Mouse (Mus musculus) neural tube, embryonic 13.5 days (tissue): Measurements from ENCODE around the gene Tpst2. TPM values are rescaled to one million over a fixed set of nuclear protein-coding genes. Genes with fewer than 3 reads are reported as not detected.
"Not testable (repeated sequence)": the region's sequence is repeated elsewhere in the genome, so short reads cannot be mapped to it uniquely, and the experiment has no call there.

Source experiments
- ATAC-seq: fragments of 200-750 bp; cut with Nextera tagmentation; 2 replicates; pipeline ENCODE4 v1.8.0; 2017; ENCODE audit warnings: low read depth, mild to moderate bottlenecking, moderate TSS enrichment, moderate library complexity
- H3K27ac ChIP-seq: fragments of 300-500 bp; sonication (generic); replicated peaks from 2 replicates; pipeline ENCODE4 v1.5.1; 2015; ENCODE audit warnings: moderate library complexity, mild to moderate bottlenecking, inconsistent platforms
- H3K27me3 ChIP-seq: fragments of 300-500 bp; sonication (generic); 2 replicates; pipeline ENCODE4 v1.6.1; 2015; ENCODE audit warnings: mild to moderate bottlenecking, inconsistent platforms
- H3K36me3 ChIP-seq: fragments of 300-500 bp; sonication (generic); 2 replicates; pipeline ENCODE4 v1.6.1; 2015; ENCODE audit warnings: mild to moderate bottlenecking, inconsistent platforms
- H3K4me1 ChIP-seq: fragments of 300-500 bp; sonication (generic); replicated peaks from 2 replicates; pipeline ENCODE4 v1.6.1; 2015; ENCODE audit warnings: inconsistent platforms
- H3K4me2 ChIP-seq: fragments of 300-500 bp; sonication (generic); 2 replicates; pipeline ENCODE4 v1.6.1; 2015; ENCODE audit warnings: inconsistent platforms, mild to moderate bottlenecking, moderate library complexity
- H3K4me3 ChIP-seq: fragments of 300-500 bp; sonication (generic); 2 replicates; pipeline ENCODE4 v1.5.1; 2015; ENCODE audit warnings: mild to moderate bottlenecking, inconsistent platforms
- H3K9ac ChIP-seq: fragments of 300-500 bp; sonication (generic); 2 replicates; pipeline ENCODE4 v1.6.1; 2015; ENCODE audit warnings: moderate library complexity, mild to moderate bottlenecking, inconsistent platforms
- H3K9me3 ChIP-seq: fragments of 300-500 bp; sonication (generic); 2 replicates; pipeline ENCODE4 v1.6.1; 2016; ENCODE audit warnings: inconsistent platforms
- WGBS: fragments of 180-500 bp; shearing (Covaris S2); methylation state at CpG from one replicate; pipeline ENCODE4 v1.1.7; 2015; 5-methylcytosine and 5-hydroxymethylcytosine counted together
- polyA plus RNA-seq: library from polyadenylated mRNA; unstranded; fragments of >200 nt; fragmentation: Nextera tagmentation; extraction: Ambion mirVana; gene quantifications from 2 replicates; pipeline ENCODE4 v1.2.1, GENCODE M21; 2015

Gene Tpst2
- polyA plus RNA-seq, 1 experiment from 2014 or later: 29.5 TPM

DNA sequence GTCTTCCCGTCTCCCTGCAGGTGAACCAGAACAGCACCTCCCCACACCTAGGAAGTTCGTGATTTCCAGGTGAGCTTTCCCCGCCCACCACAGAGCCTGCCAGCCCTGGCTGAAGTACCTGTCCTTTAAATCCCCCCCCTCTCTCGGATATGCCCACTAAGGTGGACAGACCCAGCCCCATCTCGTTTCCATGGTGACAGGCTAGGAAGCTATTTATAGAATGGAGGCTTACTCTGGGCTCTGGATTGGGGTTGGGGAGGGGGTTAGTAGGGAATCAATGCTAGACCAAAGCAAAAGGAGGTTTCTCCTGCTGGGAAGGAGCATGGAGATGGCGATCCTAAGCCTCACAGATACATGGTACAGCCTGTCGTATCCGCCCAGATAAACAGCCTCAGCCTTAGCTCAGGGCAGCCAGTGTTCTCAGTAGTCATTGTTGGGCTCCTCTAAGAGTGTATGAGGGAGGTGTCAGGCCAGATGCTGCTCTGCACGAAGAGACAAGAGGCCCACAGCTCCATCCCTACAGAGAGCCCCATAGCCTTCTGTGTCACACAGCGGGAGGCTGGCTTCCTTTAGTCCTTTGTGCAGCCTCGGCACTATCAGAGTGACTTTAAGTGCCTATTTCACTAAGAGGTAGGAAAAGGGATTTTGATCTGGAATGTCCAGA lies 36.9 kb downstream of the Tpst2 start:
- no peak for ATAC-seq
- no peak overlapping the region for H3K9ac ChIP-seq
- peaks cover 71% of the 10 kb centered on the region for H3K36me3 ChIP-seq

DNA sequence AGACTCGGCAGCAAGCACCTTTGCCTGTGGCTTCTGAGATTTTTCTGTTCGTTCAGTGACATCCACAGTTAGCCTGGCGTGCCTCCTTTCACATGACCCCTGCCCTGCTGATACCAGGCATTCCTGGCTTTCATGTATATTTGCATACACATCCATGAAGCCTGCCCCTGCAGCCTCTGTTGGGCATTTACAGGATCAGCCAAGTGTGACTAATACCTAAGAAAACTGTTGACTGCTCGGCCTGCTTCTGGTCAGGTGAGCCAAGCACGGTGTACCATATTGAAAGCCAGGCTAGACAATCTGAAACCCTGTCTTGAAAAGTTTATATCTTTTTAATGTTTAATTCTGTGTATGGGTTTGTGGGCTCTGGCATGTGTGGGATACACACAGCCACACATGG lies 40.0 kb downstream of the Tpst2 start:
- no peaks in the 10 kb centered on the region for H3K9me3 ChIP-seq
- 0 out of 2 replicates have a peak overlapping the region, but pooled peaks have one; percentile 5 for H3K27ac ChIP-seq
- 84% methylated on average over 5 of the region's 5 CpGs for WGBS
- no peak for ATAC-seq
- H3K4me3 ChIP-seq: no peak overlapping the region
- no peak overlapping the region for H3K4me2 ChIP-seq
- peaks cover 42% of the 10 kb centered on the region for H3K36me3 ChIP-seq
- H3K4me1 ChIP-seq: no peaks in the 10 kb centered on the region
- no peak overlapping the region for H3K9ac ChIP-seq
- H3K27me3 ChIP-seq: no peaks in the 10 kb centered on the region

More for the DNA sequence above, 36.9 kb downstream of the Tpst2 start:
- Histone ChIP-seq H3K9me3 (no peaks in the 10 kb centered on the region), H3K27ac (no peak overlapping the region), H3K4me3 (no peak overlapping the region), H3K4me2 (no peak overlapping the region), H3K4me1 (no peaks in the 10 kb centered on the region), H3K27me3 (no peaks in the 10 kb centered on the region)
- 54% methylated on average over 11 of the region's 11 CpGs for WGBS

DNA sequence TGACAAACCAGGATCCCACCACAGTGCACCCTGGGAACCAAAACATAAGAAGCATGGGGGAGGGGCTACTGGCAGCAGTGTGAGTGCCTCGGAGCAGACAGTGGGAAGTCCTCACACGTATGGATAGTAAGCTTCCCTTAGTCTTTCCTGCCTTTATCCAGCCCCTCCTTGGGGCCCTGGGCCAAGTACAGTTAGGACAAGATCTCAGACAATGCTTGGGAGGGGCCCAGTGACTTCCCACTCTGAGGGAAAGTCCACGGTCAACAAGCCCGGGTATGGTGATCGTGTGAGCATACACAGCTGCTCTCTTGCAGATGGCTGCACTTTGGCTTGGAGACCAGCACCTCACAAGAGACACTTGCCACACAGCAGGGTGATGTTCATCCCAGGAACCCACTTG lies 40.8 kb downstream of the Tpst2 start:
- no peaks in the 10 kb centered on the region for H3K4me1 ChIP-seq
- no peaks in the 10 kb centered on the region for H3K9me3 ChIP-seq
- H3K36me3 ChIP-seq: peaks cover 36% of the 10 kb centered on the region
- H3K27me3 ChIP-seq: no peaks in the 10 kb centered on the region
- 0 out of 2 replicates have a peak overlapping the region, but pooled peaks have one; percentile 5 for H3K27ac ChIP-seq
- H3K4me2 ChIP-seq: no peak overlapping the region
- ATAC-seq: no peak
- H3K9ac ChIP-seq: no peak overlapping the region
- H3K4me3 ChIP-seq: no peak overlapping the region
- WGBS: 63% methylated on average over 5 of the region's 5 CpGs

DNA sequence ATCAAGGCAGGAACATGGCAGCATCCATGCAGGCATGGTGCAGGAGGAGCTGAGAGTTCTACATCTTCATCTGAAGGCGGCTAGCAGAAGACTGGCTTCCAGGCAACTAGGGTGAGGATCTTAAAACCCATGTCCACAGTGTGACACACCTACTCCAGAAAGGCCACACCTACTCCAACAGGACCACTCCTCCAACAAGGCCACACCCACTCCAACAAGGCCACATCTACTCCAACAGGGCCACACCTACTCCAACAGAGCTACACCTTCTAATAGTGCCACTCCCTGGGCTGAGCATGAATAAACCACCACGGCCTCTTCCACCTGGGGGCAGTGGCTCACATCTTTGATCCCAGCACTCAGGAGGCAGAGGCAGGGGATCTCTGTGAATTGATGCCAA lies 42.9 kb downstream of the Tpst2 start:
- H3K27ac ChIP-seq, H3K4me3 ChIP-seq, H3K4me1 ChIP-seq, H3K27me3 ChIP-seq, H3K9ac ChIP-seq, H3K4me2 ChIP-seq, ATAC-seq, H3K9me3 ChIP-seq: not testable (repeated sequence)
- H3K36me3 ChIP-seq: peaks cover 16% of the 10 kb centered on the region
- 73% methylated on average over 2 of the region's 2 CpGs for WGBS

DNA sequence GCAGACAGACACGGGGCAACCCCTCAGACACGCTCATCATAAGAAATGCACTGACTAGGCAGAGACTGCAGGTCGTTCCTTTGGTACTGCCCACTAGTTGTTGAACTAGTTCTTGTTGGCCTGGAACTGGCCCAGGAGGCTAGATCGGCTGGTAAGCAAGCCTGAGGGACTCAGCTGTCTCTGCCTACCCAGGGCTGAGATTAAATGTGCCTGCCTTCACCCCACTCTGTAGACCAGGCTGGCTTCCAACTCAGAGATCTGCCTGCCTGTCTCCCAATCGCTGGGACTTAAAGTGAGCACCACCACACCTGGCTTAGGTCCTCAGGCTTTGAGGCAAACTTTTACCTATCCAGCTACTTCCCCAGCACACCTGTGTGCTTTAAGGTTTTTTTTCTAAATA lies 43.9 kb downstream of the Tpst2 start:
- Histone ChIP-seq H3K9ac (no peak overlapping the region), H3K4me3 (no peak overlapping the region), H3K27ac (no peak overlapping the region), H3K4me1 (peaks cover 4% of the 10 kb centered on the region; the same call in 1 of the 2 replicates), H3K4me2 (no peak overlapping the region), H3K9me3 (no peaks in the 10 kb centered on the region), H3K36me3 (peaks cover 8% of the 10 kb centered on the region), H3K27me3 (no peaks in the 10 kb centered on the region)
- 82% methylated on average over 5 of the region's 5 CpGs for WGBS
- ATAC-seq: no peak

DNA sequence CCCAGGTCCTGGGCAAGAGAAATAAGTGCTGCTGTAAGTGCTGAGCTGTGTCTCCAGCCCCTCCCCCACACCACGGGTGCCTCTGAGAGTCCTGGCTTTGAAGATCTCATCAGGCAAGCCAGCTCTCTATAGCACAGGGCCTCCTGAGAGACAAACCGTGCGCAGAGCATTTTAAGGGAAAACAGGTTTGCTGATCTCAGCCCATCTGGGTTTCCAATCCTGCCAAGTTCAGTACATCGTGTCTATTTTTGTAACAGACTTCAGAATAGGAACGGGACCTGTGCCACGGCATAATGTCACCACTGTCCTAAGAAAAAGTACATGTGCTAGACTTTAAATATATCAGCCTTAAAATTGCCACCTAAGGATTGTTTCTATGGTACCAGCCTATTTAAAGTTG lies 44.4 kb downstream of the Tpst2 start:
- 73% methylated on average over 6 of the region's 6 CpGs for WGBS
- H3K27me3 ChIP-seq: no peaks in the 10 kb centered on the region
- H3K4me3 ChIP-seq: no peak overlapping the region
- no peak for ATAC-seq
- H3K4me2 ChIP-seq: no peak overlapping the region
- peaks cover 9% of the 10 kb centered on the region; the same call in 1 of the 2 replicates for H3K4me1 ChIP-seq
- H3K9me3 ChIP-seq: no peaks in the 10 kb centered on the region
- no peak overlapping the region for H3K9ac ChIP-seq
- no peak overlapping the region for H3K27ac ChIP-seq
- H3K36me3 ChIP-seq: 0 out of 2 replicates have a peak, but pooled peaks cover 4% of the 10 kb centered on the region

DNA sequence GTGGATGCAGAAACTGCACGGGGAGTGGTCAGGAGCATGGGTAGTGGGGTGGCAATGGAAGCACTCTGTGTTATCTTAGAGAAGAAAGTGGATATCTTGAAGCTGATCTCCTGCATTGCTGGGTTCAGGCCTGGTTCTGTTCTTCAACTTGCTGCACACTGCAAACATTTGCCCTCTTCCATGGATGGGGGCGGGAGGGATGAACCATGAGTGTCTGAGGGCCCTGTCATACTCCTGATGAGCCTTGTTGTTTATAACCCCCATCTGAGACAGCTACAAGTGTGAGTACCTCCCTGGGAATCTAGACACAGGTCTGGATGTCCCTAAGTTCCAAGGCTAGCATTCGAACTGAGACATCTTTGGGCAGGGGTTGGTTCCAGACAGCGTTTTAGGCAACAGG lies 44.9 kb downstream of the Tpst2 start:
- Histone ChIP-seq H3K27ac (no peak overlapping the region), H3K4me2 (no peak overlapping the region), H3K27me3 (no peaks in the 10 kb centered on the region), H3K36me3 (0 out of 2 replicates have a peak, but pooled peaks cover under 1% of the 10 kb centered on the region), H3K9ac (no peak overlapping the region), H3K9me3 (no peaks in the 10 kb centered on the region), H3K4me3 (no peak overlapping the region), H3K4me1 (peaks cover 9% of the 10 kb centered on the region; the same call in 1 of the 2 replicates)
- no peak for ATAC-seq
- WGBS: 75% methylated on average over 4 of the region's 4 CpGs

DNA sequence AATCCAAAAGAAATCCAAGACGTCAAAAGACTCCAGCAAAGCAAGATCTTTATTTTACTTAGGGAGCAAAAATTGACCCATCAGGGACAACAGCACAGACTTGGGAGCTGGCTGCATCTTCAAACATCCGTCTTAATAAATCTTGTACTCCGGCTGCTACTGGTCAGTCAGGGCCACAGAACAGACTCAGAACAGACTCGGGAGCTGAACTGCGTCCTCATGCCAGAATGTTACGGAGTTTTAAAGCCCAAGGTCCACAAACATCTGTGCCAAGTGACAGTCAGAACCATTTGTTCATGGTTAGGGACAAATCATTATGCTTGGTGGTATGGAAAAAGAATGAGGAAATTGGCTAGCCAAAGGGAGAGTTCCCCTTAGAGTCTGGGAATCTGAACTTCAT lies 46.8 kb downstream of the Tpst2 start:
- no peak for ATAC-seq
- no peak overlapping the region for H3K4me2 ChIP-seq
- no peaks in the 10 kb centered on the region for H3K27me3 ChIP-seq
- WGBS: 91% methylated on average over 6 of the region's 6 CpGs
- H3K36me3 ChIP-seq: peaks cover 5% of the 10 kb centered on the region
- no peak overlapping the region for H3K9ac ChIP-seq
- H3K4me3 ChIP-seq: no peak overlapping the region
- peaks cover 25% of the 10 kb centered on the region for H3K4me1 ChIP-seq
- H3K9me3 ChIP-seq: no peaks in the 10 kb centered on the region
- H3K27ac ChIP-seq: no peak overlapping the region

DNA sequence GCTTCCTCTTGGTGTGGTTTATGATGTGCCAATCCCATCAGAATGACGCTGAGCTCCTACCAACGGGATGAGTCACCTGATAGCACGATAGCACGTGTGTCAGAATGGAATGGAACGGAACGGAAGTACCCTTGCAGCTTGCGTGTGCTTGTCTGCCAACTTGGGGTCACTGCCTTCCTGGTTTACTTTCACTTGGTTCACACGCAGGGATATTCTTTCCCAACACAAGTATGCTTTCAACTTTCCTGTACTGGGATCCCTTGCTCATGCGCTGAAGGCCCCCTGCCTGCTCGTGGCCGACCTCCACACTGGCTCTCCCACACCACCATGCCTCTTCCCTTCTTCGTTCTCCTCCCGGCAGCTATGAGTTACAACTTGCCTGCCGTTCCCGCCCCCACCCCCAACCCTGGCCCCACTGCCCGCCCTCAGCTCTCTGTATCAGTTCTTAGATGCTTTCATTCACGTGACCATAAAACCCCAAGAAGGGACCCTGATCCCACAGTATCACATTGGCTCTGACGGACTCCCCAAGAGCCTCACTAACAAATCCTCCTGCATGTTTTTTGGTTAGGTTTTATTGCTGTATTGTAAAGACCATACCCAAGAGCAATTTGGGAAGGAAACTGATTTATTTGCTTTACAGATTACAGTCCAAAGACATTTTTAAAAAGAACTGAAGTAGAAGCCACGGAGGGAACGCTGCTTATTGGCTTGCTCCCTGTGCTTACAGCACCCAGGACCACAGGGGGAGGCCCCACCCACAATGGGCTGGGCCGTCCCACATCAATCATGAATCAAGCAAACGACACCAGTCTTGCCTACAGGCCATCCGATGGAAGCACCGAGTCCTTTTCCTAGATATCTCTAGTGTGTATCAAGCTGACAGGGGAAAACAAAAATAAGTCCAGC lies 48.4 kb downstream of the Tpst2 start:
- peak overlapping the region; percentile 98 for H3K4me3 ChIP-seq
- H3K36me3 ChIP-seq: peaks cover 21% of the 10 kb centered on the region
- H3K4me2 ChIP-seq: peak overlapping the region; percentile 86
- no peak overlapping the region for H3K9ac ChIP-seq
- 0 out of 2 replicates have a peak, but pooled peaks have one; percentile 34 for ATAC-seq
- WGBS: 27% methylated on average over 24 of the region's 24 CpGs
- H3K27ac ChIP-seq: peak overlapping the region; percentile 90; the same call in 1 of the 2 replicates
- H3K4me1 ChIP-seq: peaks cover 25% of the 10 kb centered on the region
- no peaks in the 10 kb centered on the region for H3K9me3 ChIP-seq
- no peaks in the 10 kb centered on the region for H3K27me3 ChIP-seq

DNA sequence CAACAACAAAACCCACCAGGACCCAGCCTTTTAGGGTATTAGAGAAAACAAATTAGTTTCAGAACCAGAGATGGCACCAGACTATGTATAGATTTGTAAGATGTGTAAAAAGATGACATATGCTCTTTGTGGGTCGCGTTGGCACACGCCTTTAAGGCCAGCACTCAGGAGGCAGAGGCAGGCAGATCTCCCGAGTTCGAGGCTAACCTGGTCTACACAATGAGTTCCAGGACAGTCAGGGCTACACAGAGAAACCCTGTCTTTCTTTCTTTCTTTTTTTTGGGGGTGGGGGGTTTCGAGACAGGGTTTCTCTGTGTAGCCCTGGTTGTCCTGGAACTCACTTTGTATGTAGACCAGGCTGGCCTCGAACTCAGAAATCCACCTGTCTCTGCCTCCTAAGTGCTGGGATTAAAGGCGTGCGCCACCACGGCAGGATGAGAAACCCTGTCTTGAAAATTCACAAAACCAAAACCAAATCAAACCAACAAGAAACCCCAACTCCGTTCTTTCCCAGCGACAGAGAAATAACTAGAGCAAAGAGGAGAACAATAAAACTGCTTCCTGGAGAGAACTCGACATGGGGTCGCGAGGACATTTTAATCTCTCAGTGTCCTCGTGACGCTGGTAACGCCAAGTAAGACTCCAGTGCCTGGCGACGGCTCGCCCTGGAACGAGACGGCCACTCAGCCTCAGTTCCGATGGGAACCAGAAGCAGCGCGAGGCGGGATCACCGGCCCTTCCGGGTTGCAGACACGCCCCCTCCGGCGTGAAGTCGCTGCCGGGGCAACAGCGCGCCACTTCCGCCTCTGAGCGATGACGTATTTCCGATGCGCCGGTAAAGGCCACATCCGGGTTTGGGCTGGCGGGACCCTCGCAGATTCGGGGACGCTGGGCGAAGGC lies 49.3 kb downstream of the Tpst2 start, which contains the start of gene Tfip11:
Gene Tfip11 (plus strand): TSS at position 813 of the 900 bp plus-strand sequence.
- no peaks in the 10 kb centered on the region for H3K27me3 ChIP-seq
- WGBS: 9% methylated on average over 48 of the region's 48 CpGs
- peaks cover 30% of the 10 kb centered on the region for H3K36me3 ChIP-seq
- H3K9ac ChIP-seq: peak within 1 kb of the TSS; percentile 84
- no peaks in the 10 kb centered on the region for H3K9me3 ChIP-seq
- peak within 1 kb of the TSS; percentile 98 for H3K4me3 ChIP-seq
- ATAC-seq: peak; percentile 90
- H3K4me1 ChIP-seq: peaks cover 25% of the 10 kb centered on the region
- peak within 1 kb of the TSS; percentile 90 for H3K27ac ChIP-seq
- H3K4me2 ChIP-seq: peak within 1 kb of the TSS; percentile 86

DNA sequence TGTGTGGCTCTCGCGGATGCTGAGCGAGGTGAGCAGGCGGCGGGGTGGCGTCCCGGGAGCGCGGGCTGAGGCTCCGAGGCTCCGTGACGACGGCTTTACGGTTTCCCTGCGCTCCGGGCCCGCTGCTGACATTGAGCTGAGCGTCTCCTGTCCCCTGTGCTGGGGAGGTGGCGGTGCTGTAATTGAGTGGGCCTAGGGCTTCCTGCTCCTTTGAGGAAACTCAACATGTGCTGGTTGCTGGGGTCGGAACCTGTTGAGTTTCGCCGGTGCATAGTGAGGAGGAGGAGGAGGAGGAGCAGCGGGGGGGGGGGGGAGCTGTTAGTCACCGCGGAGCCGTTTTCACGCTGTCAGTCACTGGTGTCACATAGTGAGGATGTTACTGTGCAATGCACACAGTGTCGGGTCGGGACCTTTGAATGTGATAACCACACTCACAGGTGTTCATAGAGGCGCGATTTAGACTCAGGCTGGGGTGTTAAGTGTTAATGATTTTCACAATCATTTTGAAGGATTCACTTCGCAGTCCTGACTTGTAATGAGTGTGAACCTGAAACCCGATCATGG lies 50.0 kb downstream of the Tpst2 start:
- H3K4me3 ChIP-seq: peak overlapping the region; percentile 98

More for the DNA sequence above, 50.0 kb downstream of the Tpst2 start:
- no peaks in the 10 kb centered on the region for H3K9me3 ChIP-seq
- H3K4me2 ChIP-seq: peak overlapping the region; percentile 86
- WGBS: 2% methylated on average over 33 of the region's 33 CpGs
- H3K4me1 ChIP-seq: peaks cover 25% of the 10 kb centered on the region
- peak overlapping the region; percentile 84 for H3K9ac ChIP-seq
- peaks cover 38% of the 10 kb centered on the region for H3K36me3 ChIP-seq
- ATAC-seq: peak; percentile 77
- H3K27ac ChIP-seq: peak overlapping the region; percentile 40; the same call in 1 of the 2 replicates
- H3K27me3 ChIP-seq: no peaks in the 10 kb centered on the region
